Mouse (Mus musculus) lung, adult 2 months (tissue): ENCODE measurements around the gene Gm49450. TPM values are rescaled to one million over a fixed set of nuclear protein-coding genes. Genes with fewer than 3 reads are reported as not detected.

Experiments used
- DNase-seq: peaks from one replicate; pipeline ENCODE4 v3.0.0; 2022
- H3K4me1 ChIP-seq: fragments of 200-500 bp; 2 replicates; pipeline ENCODE4 v1.6.1; 2011; ENCODE audit warnings: low read length; ENCODE audit not compliant: control insufficient read depth, insufficient read depth
- H3K4me3 ChIP-seq: fragments of 200-500 bp; replicated peaks from 2 replicates; pipeline ENCODE3; 2011; ENCODE audit warnings: low read depth, mild to moderate bottlenecking, control low read depth, low read length; ENCODE audit errors: extremely low read depth
- CTCF ChIP-seq: fragments of 200-500 bp; IDR thresholded peaks from 2 replicates; pipeline ENCODE4 v1.5.1; 2011; ENCODE audit warnings: mild to moderate bottlenecking, low read length, control low read depth; ENCODE audit not compliant: insufficient read depth
- POLR2A ChIP-seq: fragments of 200-500 bp; IDR thresholded peaks from 2 replicates; pipeline ENCODE4 v1.6.1; 2011; ENCODE audit warnings: low read depth, mild to moderate bottlenecking, control low read depth, low read length, borderline replicate concordance; ENCODE audit errors: extremely low read depth
- WGBS: fragments of 180-500 bp; shearing (Covaris S2); methylation state at CpG from one replicate; pipeline ENCODE4 v1.1.7; 2018; 5-methylcytosine and 5-hydroxymethylcytosine counted together
- polyA plus RNA-seq: library from polyadenylated mRNA; depleted of rRNA; stranded (reverse); fragments of >200 nt; gene quantifications from 2 replicates; pipeline ENCODE4 v1.2.3, GENCODE M21; 2012; rRNA removed

Gm49450 gene
- polyA plus RNA-seq, 1 experiment, result 0.17 TPM

GRCm38 (mm10) chr15:98894746-98895634, 58.4 kb downstream of the Gm49450 start:
- peak overlapping the region; percentile 51 for H3K4me3 ChIP-seq
- H3K4me1 ChIP-seq, result peaks cover 21% of the 10 kb centered on the region
- DNase-seq, result no peak
- TF ChIP-seq POLR2A (no peak), CTCF (no peak)
- 19% methylated on average over 38 of the region's 38 CpGs for WGBS

DNA sequence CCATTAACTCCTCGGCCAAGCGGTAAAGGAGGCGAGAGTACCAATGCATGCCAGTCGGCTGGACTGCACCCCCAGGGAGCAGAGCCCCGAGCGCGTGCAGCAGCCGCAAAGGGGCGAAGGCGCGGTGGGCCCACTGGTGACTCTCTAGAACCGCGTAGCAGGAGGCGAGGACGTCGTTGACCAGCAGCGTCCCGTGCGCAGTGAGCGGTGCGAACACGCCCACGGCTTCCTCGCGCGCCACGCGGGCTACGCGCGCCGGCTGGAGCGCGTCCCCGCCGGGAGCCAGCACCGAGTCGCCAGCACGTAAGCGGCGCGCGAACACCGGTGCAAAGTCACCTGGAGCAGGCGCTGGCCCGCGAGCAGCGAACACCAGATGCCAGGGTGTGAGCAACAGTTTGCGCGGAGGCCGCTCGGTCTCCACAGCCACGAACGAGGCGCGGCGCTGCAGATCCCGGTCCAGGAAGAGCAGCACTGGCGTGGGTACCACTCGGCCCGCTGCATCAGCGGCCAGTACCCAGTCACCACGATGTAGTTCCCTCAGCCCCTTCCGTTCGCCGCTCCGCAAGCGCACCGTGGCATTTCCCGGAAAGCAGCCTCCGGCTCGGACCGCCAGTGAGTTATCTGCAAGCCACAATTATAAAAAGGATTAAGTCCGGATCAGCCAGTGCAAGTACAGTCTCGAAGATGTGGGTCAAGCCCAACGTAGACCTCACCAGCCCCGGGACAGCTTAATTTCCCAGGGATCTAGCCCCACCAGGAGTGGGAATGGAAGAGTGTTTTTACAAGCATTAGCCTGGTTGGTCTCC, 59.2 kb downstream of the Gm49450 start, which contains the start of gene Rhebl1:
Rhebl1 (minus strand) TSS at position 601 of the 806 bp plus-strand sequence.
- Histone ChIP-seq H3K4me3 (peak within 1 kb of the TSS; percentile 61), H3K4me1 (peaks cover 21% of the 10 kb centered on the region)
- WGBS, result under 1% methylated on average over 77 of the region's 77 CpGs
- peak; percentile 29; the same call in 1 of the 2 replicates for TF ChIP-seq POLR2A
- no peak for TF ChIP-seq CTCF
- DNase-seq, result peak; percentile 52

- TF ChIP-seq POLR2A, result no peak
- TF ChIP-seq CTCF, result no peak
- Histone ChIP-seq H3K4me3 (no peak overlapping the region), H3K4me1 (peaks cover 18% of the 10 kb centered on the region)
- WGBS, result 80% methylated on average over 4 of the region's 4 CpGs
- no peak for DNase-seq
Observed at GRCm38 (mm10) chr15:98893036-98893435, 60.3 kb downstream of the Gm49450 start.

DNA sequence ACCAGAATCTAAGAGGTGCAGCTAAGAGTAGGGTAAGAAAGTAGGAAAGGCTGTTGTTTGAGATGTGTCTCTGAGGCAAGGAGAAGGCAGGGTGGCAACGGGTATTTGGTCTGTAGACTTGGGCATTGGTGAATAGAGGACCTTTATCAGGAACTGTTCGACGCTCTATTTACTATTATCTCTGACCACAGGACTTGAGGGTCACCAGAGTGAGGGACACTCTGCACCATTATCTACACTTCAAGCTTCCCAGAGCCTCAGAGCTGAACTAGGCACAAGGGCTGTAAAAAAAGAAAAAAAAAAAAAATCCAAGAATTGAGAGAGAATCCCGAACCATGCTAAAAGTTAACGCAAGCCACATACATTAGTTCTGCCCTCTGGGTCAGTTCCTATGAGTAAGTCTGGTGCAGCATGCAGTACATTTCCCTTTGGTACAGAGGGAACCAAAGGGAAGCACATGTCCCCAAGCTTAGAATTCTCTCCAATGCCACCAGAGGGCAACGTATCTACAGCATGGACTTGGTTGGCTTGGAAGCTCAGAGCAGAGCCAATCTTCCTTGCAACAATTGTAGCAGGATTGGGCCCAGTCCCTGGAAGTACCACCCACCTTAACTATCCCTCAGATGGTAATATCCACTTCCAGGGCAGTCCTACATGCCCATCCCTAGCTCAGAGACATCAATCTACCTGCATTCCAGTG, 61.3 kb downstream of the Gm49450 start:
- TF ChIP-seq POLR2A (no peak), CTCF (peak; percentile 75)
- Histone ChIP-seq H3K4me3 (no peak overlapping the region), H3K4me1 (peaks cover 14% of the 10 kb centered on the region)
- WGBS, result 31% methylated on average over 6 of the region's 6 CpGs
- no peak for DNase-seq

- no peak for DNase-seq
- TF ChIP-seq POLR2A, result no peak
- TF ChIP-seq CTCF, result no peak
- H3K4me1 ChIP-seq, result peaks cover 13% of the 10 kb centered on the region
- WGBS, result 26% methylated on average over 19 of the region's 19 CpGs
- H3K4me3 ChIP-seq, result no peak overlapping the region
Observed at GRCm38 (mm10) chr15:98891198-98891742, 62.1 kb downstream of the Gm49450 start.

DNA sequence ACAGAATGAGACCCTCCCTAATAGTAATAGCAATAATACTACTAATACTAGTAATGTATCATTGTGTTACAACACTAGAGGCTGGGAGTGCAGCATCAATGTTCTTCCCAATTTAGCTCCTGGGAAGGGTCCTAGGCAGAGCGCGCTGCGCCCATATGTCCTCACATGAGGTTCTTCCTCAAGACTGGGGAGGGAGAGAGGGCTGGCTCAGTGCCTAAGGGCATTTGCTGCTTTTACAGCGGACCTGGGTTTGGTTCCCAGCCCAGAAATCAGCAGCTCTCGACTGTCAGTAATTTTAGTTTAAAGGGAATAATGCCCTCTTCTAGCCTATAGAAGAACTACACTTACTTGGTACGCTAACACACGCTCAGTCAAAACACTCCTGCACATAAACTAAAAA, 65.8 kb downstream of the Gm49450 start:
- no peak overlapping the region for H3K4me3 ChIP-seq
- H3K4me1 ChIP-seq, result no peaks in the 10 kb centered on the region
- TF ChIP-seq POLR2A (no peak), CTCF (no peak)
- WGBS, result 76% methylated on average over 7 of the region's 7 CpGs
- no peak for DNase-seq

DNA sequence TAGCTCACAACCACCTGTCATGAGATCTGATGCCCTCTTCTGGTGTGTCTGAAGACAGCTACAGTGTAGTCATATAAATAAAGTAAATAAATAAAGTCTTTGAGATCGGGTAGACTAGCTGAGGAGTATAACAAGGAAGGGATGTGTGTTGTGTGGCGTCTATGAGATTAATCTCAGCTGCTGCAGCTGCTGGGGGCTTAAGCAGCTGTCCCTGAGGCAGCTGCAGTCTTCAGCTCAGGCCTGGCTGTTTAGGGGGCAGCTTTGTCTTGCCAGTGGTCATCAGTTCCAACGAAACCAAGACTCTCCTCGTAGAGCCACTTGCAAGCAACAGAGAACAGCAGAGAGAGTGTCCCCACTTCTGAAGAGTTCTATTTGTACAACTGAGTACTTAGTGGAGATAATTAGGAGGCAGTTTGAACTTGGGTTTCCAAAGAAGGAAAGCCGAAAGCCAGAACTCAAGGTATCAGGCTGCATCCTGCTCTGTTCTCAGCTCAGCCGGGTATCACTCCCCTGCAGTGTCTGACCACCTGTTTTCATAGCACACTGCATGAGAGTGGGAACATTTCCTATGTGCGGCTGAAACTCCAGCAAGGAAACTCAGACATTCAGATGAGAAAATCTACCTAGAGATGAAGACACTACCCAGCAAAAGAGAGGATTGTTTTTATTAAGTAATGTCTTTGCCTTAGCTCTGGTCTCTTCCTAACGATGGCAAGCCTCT, 66.5 kb downstream of the Gm49450 start:
- no peak for TF ChIP-seq POLR2A
- no peak for TF ChIP-seq CTCF
- Histone ChIP-seq H3K4me3 (no peak overlapping the region), H3K4me1 (no peaks in the 10 kb centered on the region)
- 54% methylated on average over 8 of the region's 8 CpGs for WGBS
- DNase-seq, result no peak

DNA sequence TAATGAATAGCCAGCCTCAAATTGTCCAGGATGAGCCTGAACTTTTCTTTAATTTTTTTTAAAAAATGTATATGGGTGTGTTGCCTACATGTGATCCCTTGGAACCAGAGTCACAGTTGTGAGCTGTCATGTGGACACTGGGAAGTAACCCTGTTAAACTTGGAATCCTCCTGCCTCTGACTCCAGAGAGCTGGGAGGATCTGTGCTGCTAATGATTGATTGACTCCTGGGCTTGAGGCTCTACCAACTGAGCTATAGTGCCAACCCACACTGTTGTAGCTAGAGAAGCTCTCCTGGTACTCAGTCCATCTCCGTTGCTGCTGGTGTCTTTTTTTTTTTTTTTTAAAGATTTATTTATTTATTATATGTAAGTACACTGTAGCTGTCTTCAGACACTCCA, 69.2 kb downstream of the Gm49450 start:
- WGBS, result 73% methylated on average over 1 of the region's 1 CpGs
- no peaks in the 10 kb centered on the region for H3K4me1 ChIP-seq
- no peak for DNase-seq
- TF ChIP-seq POLR2A (no peak), CTCF (no peak)
- H3K4me3 ChIP-seq, result no peak overlapping the region

GRCm38 (mm10) chr15:98883661-98884060, 69.7 kb downstream of the Gm49450 start:
- Histone ChIP-seq H3K4me1 (no peaks in the 10 kb centered on the region), H3K4me3 (no peak overlapping the region)
- no peak for TF ChIP-seq POLR2A
- TF ChIP-seq CTCF, result no peak
- DNase-seq, result no peak

Other genes with a start within 250 kb of the Gm49450 start
- 3.1 and 3.6 TPM in 2 replicates for gene Ccdc65, start 245.3 kb downstream of the Gm49450 start, polyA plus RNA-seq
- gene Fkbp11, start 225.4 kb downstream of the Gm49450 start, polyA plus RNA-seq, result 11.1 and 12.5 TPM in 2 replicates
- 110 and 166 TPM in 2 replicates for gene Arf3, start 190.3 kb downstream of the Gm49450 start, polyA plus RNA-seq
- gene Wnt10b, start 175.4 kb downstream of the Gm49450 start, polyA plus RNA-seq, result 21.8 and 37.4 TPM in 2 replicates
- gene Wnt1, start 163.7 kb downstream of the Gm49450 start, polyA plus RNA-seq, result not detected in 2 replicates
- gene Ddn, start 144.1 kb downstream of the Gm49450 start, polyA plus RNA-seq, result 0.21 and 0.31 TPM in 2 replicates
- gene Prkag1, start 122.0 kb downstream of the Gm49450 start, polyA plus RNA-seq, result 51.0 and 62.8 TPM in 2 replicates
- gene Kmt2d, start 82.3 kb downstream of the Gm49450 start, polyA plus RNA-seq, result 24.7 and 36.0 TPM in 2 replicates
- 5.4 and 5.6 TPM in 2 replicates for gene Rhebl1, start 59.0 kb downstream of the Gm49450 start, polyA plus RNA-seq
- 2.5 and 2.8 TPM in 2 replicates for gene Dhh, start 55.0 kb downstream of the Gm49450 start, polyA plus RNA-seq
- gene Lmbr1l, start 35.3 kb downstream of the Gm49450 start, polyA plus RNA-seq, result 56.0 and 72.1 TPM in 2 replicates
- 1,081 and 1,265 TPM in 2 replicates for gene Tuba1b, start 19.0 kb downstream of the Gm49450 start, polyA plus RNA-seq
- 617 and 959 TPM in 2 replicates for gene Tuba1a, start 152 bp upstream of the Gm49450 start, polyA plus RNA-seq
- gene Tuba1c, start 76.3 kb upstream of the Gm49450 start, polyA plus RNA-seq, result 72.7 and 91.7 TPM in 2 replicates
- gene Prph, start 101.6 kb upstream of the Gm49450 start, polyA plus RNA-seq, result 0.71 and 1.0 TPM in 2 replicates
- gene Troap, start 121.0 kb upstream of the Gm49450 start, polyA plus RNA-seq, result 0.84 and 1.3 TPM in 2 replicates
- not detected in 2 replicates for gene C1ql4, start 134.3 kb upstream of the Gm49450 start, polyA plus RNA-seq
- 0.23 and 0.53 TPM in 2 replicates for gene Dnajc22, start 139.6 kb upstream of the Gm49450 start, polyA plus RNA-seq
- gene Spats2, start 172.4 kb upstream of the Gm49450 start, polyA plus RNA-seq, result 7.1 and 10.6 TPM in 2 replicates